Mouse (Mus musculus): ENCODE data around the gene Acin1.

- no peak for TF ChIP-seq CTCF (IDR thresholded peaks at IDR 0.05; ENCODE audit: low read depth)
- no peak for TF ChIP-seq EP300 (IDR thresholded peaks at IDR 0.05; ENCODE audit: low read depth)
Observed at GRCm38 (mm10) chr14:54610648-54611047, 76.1 kb downstream of the Acin1 start.
